8 mouse cellular contexts compared by ENCODE assay signal in genomic region chr3:65974232-65975058, GRCm38 (mm10). TPM values are rescaled to one million over a fixed set of nuclear protein-coding genes. Genes with fewer than 3 reads are reported as not detected.
DNase-seq lines count a peak whose midpoint lies in the region; ATAC-seq and TF ChIP-seq lines count a peak whose summit lies in the region.

No protein-coding gene starts in this region.

- H3K27ac ChIP-seq in cortical plate, adult 2 months (ENCODE audit: insufficient read depth, low read length), result peak overlapping the region; percentile 91

- TF ChIP-seq POLR2A in cortical plate, adult 2 months (IDR thresholded peaks at IDR 0.05; ENCODE audit: extremely low read depth, insufficient read depth, low read length), result peak; percentile 87

- peak; percentile 99 for DNase-seq in gastrocnemius, postnatal 10 days
- DNase-seq in left cerebral cortex, postnatal 10 days (ENCODE audit: extremely low spot score in 1 of 2, low spot score in 2 of 2), result peak; percentile 98 to 99
- DNase-seq in right cerebral cortex, postnatal 25 days, result peak; percentile 98
- DNase-seq in urinary bladder, postnatal 4 days (ENCODE audit: low spot score in 2 of 2), result peak; percentile 97 to 99

- ATAC-seq in activated CD4-positive, CD25-positive, alpha-beta regulatory T cell, adult 4 months, result peak; percentile 95
- peak; percentile 93 for ATAC-seq in inflammation-experienced regulatory T-cells, adult 6 months
- ATAC-seq in megakaryocyte-erythroid progenitor cell, adult 5-6 weeks (replicated peaks; ENCODE audit: low FRiP score, low TSS enrichment, poor library complexity, severe bottlenecking), result peak; percentile 98

- H3K4me3 ChIP-seq in cortical plate, adult 2 months (ENCODE audit: insufficient read depth, low read length), result peak overlapping the region; percentile 59

- intact Hi-C loops in left cerebral cortex, postnatal 10 days (cut with DNase I), result no loop called here

- no peaks in the 10 kb centered on the region for H3K4me1 ChIP-seq in cortical plate, adult 2 months (ENCODE audit: control insufficient read depth, insufficient read depth, low read length)

- no peak for TF ChIP-seq CTCF in cortical plate, adult 2 months (IDR thresholded peaks at IDR 0.05; ENCODE audit: extremely low read depth, insufficient read depth, low read length)

RNA-seq across cellular contexts. Expression of gene Ccnl1, which starts 16.4 kb away (rescaled TPM):
- 10 to 100 TPM; 49.5 to 75.2 TPM for polyA plus RNA-seq in activated CD4-positive, CD25-positive, alpha-beta regulatory T cell, adult 4 months (2017; shearing (Covaris generic))
- polyA plus RNA-seq in cortical plate, adult 2 months (2012; rRNA removed), result 65.2 and 67.2 TPM in 2 replicates
- total RNA-seq in gastrocnemius, postnatal 10 days (2021), result 10 to 100 TPM; 22.7 to 36.5 TPM
- 10 to 100 TPM; 57.7 to 79.7 (median 59.5) TPM for polyA plus RNA-seq in inflammation-experienced regulatory T-cells, adult 6 months (2017; shearing (Covaris generic))
- total RNA-seq in left cerebral cortex, postnatal 10 days (2021), result 10 to 100 TPM; 55.8 to 57.5 TPM
- total RNA-seq in megakaryocyte-erythroid progenitor cell, adult 5-6 weeks (2014; fragmentation: Nextera tagmentation), result 135 and 170 TPM in 2 replicates
- total RNA-seq in megakaryocyte-erythroid progenitor cell, adult 5-6 weeks (2017), result 347 and 372 TPM in 2 replicates

Comparison
In these comparisons a context has a peak if more than half of its experiments do, and no peak if none do; other contexts are left out.
1. Peak in every context shown above with its lines: DNase-seq, ATAC-seq, H3K4me3 ChIP-seq and H3K27ac ChIP-seq.